Mouse (Mus musculus) heart, adult 11 months (tissue): ENCODE measurements around the gene Sgk1.

ENCODE experiments used
- DNase-seq: peaks from one replicate; pipeline ENCODE4 v3.0.0; 2022

The Sgk1 gene

GRCm38 (mm10) chr10:21882184-21883081, at the start of gene Sgk1:
TSS of gene Sgk1 (plus strand) at chr10:21882184.
- DNase-seq = no peak

DNA sequence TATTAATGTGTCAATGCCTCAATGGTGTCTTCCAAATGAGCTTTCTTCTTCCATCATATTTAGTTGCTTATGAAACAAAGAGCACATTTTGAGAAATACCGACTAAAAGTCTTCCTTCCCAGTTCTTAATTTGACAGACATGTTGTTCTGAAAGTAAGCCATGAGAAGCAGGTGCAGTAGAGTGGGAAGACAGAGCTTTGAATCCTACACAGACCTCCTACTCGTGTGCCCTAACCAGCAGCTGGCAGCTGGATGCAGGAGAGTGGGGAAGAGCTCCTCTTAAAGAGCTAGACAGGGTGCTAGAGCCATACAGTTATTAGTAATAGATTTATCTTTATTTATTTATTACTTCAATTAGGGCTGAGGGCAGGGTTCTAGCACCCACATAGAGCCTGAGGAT, 49.7 kb upstream of the Sgk1 start:
- peak; percentile 29 for DNase-seq

GRCm38 (mm10) chr10:21833757-21834156, 48.2 kb upstream of the Sgk1 start:
- DNase-seq = no peak

GRCm38 (mm10) chr10:21835077-21835476, 46.9 kb upstream of the Sgk1 start:
- DNase-seq = peak; percentile 45

DNA sequence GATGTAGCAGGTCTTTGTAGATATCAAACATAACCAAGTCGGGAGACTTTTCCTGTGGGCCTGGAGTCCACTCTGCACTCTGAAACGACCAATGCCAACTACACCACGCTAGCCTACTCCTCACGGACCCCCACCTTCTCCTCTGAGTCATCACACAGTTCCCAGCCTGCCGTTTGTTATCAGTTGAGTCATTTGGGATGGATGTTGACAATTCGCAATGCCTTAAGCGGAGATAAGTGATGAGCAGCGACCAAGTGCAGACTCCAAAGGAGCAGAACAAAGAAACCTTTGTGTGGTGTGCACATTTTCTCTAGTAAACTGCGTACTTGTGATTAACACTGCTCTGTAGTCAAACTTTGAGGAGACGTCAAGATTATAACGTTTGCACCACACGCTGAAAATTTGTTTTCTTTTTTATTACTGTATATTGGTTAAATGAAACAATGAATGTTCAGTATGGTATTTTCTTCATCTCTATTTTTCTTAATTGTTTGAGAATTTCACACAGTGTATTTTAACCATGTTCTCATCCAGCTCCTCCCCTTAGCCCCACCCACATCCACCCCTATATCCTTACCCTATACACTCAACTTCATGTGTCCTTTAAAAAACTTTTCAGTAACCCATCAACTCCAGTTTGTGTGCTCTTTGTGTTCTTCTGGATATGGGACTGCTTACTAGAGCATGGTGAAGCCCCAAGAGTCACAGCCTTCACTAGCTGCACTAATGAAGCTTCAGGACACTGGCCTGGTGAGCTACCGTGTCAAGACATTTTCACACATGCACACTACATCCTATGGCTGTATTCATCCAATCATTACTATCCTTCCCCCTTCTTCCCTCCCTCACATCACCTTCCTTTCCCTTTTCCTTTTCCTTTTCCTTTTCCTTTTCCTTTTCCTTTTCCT, 42.5 kb upstream of the Sgk1 start:
- peak; percentile 92 for DNase-seq

- no peak for DNase-seq
Observed at GRCm38 (mm10) chr10:21843326-21843725, 38.7 kb upstream of the Sgk1 start.

DNA sequence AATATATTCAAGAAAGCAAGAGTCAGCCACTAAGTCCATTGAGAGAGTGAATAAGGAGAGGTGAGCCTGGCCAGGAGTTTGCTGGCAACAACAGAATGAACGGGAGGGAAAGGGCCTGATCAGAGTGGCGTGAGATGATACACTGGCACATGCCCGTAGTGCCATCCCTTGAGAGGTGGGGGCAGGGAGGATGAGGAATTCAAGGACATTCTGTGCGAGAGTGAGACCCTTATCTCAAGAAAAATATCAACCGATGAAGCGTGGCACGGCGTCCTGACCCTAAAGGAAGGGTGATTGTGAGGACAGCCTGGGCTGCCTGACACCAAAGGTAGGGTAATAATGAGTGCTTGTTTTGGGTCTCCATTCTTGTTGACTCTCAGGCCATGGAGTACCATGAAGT, 38.1 kb upstream of the Sgk1 start:
- no peak for DNase-seq

- DNase-seq = no peak
Observed at GRCm38 (mm10) chr10:21844391-21844790, 37.6 kb upstream of the Sgk1 start.

- no peak for DNase-seq
Observed at GRCm38 (mm10) chr10:21845601-21846282, 36.2 kb upstream of the Sgk1 start.

- DNase-seq = peak; percentile 75
Observed at GRCm38 (mm10) chr10:21846366-21846765, 35.6 kb upstream of the Sgk1 start.

DNA sequence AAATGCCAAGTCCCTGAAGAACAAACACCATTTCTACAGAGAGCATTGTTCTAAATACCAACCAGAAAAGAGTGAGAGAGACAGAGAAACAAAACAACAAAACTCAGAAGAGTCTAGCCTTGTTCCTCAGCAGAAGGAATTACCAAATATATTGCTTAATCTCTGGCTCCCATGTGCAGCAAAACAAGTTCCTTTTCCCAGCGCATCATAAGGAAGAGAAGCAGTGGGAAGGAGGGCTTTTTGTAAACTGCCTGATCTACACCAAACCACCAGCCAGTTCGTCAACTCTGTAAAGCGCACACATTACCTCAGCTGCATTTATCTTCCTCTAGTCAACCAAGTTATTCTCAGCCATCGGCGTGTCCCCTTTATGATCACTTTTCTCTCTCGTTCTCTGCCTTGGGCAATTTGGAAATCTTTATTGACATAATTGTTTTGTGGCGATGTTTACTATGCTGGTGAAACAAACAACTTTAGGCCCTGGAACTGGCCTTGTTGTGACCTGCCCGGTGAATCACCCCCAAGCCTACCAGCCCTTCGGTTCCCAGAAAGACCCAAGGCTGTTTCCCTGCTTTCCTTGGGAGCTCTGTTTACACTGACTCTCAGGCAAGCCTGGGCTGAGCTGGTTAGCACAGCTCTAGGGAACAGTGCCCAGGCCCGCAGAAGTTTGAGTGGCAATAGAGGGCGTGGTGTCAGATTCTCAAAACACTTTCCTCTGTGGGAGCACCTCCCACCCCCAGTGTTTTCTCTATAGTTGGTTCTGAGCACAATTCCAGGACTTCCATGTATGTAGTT, 34.8 kb upstream of the Sgk1 start:
- peak; percentile 50 for DNase-seq

GRCm38 (mm10) chr10:21847931-21848670, 33.9 kb upstream of the Sgk1 start:
- peak; percentile 94 for DNase-seq

GRCm38 (mm10) chr10:21849251-21849650, 32.7 kb upstream of the Sgk1 start:
- no peak for DNase-seq

- DNase-seq = no peak
Observed at GRCm38 (mm10) chr10:21850330-21850729, 31.7 kb upstream of the Sgk1 start.

DNA sequence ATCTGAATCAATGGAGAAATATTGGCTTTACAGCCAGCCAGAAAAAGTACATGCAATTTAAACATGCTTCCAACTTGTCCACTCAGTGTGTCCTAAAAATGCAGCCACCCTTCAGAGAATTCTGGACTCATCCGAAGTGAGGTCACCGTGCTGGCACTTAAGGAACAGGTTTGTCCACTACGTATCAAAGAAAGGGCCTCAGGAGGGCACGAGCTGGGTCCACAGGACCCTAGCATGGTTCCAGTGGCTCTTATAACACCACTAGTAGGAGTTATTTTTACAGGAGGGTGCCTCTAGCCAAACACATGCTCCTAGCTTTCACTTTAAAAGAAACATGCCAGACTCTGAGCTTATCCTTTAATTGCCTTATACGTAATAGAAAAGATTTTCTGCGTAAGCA, 28.9 kb upstream of the Sgk1 start:
- DNase-seq = no peak

GRCm38 (mm10) chr10:21853566-21854328, 28.2 kb upstream of the Sgk1 start:
- DNase-seq = no peak

DNA sequence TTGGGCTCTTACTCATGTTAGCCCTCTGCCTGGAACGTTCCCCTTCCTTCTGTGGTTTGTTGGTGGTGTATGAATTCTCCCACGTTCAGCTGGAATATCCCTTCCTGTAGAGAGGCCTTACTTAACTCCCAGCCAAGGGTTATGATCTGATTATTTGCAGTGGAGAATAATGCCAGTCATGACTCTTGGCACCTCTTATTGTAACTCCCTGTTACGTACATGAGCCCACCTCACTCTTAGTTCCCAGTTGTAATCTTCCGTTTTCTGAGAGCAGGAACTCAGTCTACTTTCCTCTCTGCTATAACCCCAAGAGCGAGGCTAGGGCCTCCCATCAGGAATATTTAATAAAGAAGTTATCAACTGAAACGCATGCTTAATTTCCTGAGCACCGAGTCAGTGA, 26.6 kb upstream of the Sgk1 start:
- no peak for DNase-seq

DNA sequence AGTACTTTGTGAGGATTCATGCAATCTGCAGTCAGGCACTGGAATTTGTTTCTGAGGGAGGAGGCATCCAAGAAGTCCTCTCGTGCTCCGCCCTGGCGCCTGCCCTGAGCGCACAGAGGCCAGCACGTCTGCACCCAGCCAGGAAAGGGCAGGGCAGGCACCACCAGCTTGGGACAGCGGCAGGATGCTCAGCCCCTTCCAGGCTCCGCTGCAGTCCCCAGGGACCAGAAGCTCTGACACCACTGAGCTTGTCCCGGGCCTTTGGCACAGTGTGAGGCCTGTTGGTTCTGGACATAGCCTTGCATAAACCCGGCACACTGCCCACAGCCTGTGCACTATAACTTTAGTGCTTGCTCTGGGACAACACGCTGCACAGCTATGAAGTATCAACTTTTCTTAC, 24.3 kb upstream of the Sgk1 start:
- peak; percentile 99 for DNase-seq

DNA sequence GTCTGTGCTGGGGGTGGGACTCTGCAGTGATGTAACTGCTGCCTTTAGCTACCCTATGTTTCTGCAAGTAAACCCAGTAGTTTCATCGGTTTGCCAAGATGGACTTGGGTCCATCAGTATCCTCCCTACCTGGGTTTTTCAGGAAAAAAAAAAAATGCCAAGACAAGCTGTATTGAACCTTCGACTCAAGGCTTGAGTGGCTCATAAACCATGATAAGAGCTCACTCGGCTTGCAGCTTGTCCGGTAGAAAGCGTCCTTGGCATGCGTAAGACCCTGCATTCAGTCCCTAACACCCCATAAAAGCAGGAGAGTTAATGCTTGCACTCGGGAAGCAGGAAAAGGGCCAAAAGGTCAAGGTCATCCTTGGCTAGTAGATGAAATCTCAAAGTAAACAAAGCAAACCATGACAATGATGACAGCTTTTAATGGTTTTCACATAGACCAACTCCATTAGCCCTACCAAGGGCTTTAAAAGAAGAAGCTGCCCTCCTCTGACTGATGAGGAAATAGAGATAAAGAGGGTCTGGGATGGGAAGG, 23.5 kb upstream of the Sgk1 start:
- no peak for DNase-seq

GRCm38 (mm10) chr10:21866504-21866903, 15.5 kb upstream of the Sgk1 start:
- DNase-seq = no peak
